Mouse (Mus musculus) layer of hippocampus, postnatal 25 days (tissue): ENCODE data around the gene Neurl3. TPM values are rescaled to one million over a fixed set of nuclear protein-coding genes. Genes with fewer than 3 reads are reported as not detected.

Experiments used
- DNase-seq, 2 experiments: peaks; one replicate each; pipeline ENCODE4 v3.0.0; 2022; ENCODE audit warnings: mixed read lengths in 2 of 2, low spot score in 1 of 2; ENCODE audit errors: extremely low spot score in 1 of 2
- total RNA-seq, 2 experiments: library from RNA; stranded (reverse); gene quantifications; 2 replicates each; pipeline ENCODE4 v1.2.3; 2021

The Neurl3 gene
- total RNA-seq, 2 experiments from 2014 or later = 0.42 to 0.68 TPM

GRCm38 (mm10) chr1:36228461-36228860 lies 46.0 kb downstream of the Neurl3 start:
- no peak for DNase-seq

- DNase-seq = no peak
Observed at GRCm38 (mm10) chr1:36224648-36225047, 49.8 kb downstream of the Neurl3 start.

Other genes with a start within 250 kb of the Neurl3 start
- gene Hs6st1, start 206.3 kb downstream of the Neurl3 start, total RNA-seq = 10 to 100 TPM; 40.9 to 43.0 TPM
- gene Uggt1, start 30.0 kb downstream of the Neurl3 start, total RNA-seq = 10 to 100 TPM; 36.0 to 40.5 TPM
- 10 to 100 TPM; 11.5 to 16.6 TPM for gene Arid5a, start 33.1 kb upstream of the Neurl3 start, total RNA-seq
- 10 to 100 TPM; 58.2 to 62.6 TPM for gene Kansl3, start 94.5 kb upstream of the Neurl3 start, total RNA-seq
- not detected for gene Fer1l5, start 97.6 kb upstream of the Neurl3 start, total RNA-seq
- 10 to 100 TPM; 61.4 to 63.8 TPM for gene Lman2l, start 170.6 kb upstream of the Neurl3 start, total RNA-seq
- 10 to 100 TPM; 15.8 to 17.9 TPM for gene Cnnm4, start 196.9 kb upstream of the Neurl3 start, total RNA-seq
- 10 to 100 TPM; 33.2 to 37.5 TPM for gene Cnnm3, start 237.2 kb upstream of the Neurl3 start, total RNA-seq